Mouse (Mus musculus): ENCODE measurements around the gene Spi1. TPM values are rescaled to one million over a fixed set of nuclear protein-coding genes. Genes with fewer than 3 reads are reported as not detected.
"Not testable (repeated sequence)": the region's sequence is repeated elsewhere in the genome, so short reads cannot be mapped to it uniquely, and the experiment has no call there.

Gene Spi1
- total RNA-seq, 2 experiments from 2014 or later: 3.4 to 4.8 TPM

DNA sequence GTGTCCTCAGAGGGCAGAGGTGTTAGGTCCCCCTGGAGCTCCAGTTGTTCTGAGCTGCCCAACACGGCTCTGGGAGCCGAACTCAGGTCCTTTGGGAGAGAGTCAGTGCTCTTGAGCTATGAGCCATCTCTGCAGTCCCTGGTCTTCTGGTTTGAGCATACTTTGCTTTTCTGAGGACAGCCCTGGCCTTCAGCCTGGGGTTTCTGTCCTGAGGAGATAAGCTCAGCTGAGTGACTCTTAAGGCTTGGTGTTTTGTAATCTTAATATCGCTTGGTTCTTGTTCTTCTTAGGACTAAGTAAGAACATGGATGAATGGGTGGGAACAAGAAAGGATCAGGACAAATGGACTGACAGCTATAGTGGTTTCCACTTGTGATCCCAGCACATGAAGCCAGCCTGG, 26.0 kb downstream of the Spi1 start:
- TF ChIP-seq CTCF (IDR thresholded peaks at IDR 0.05): no peak
- H3K27ac ChIP-seq: no peak overlapping the region
- intact Hi-C loops (cut with DNase I): no loop called here
- H3K4me3 ChIP-seq: no peak overlapping the region
- DNase-seq (ENCODE audit: extremely low spot score in 1 of 2, low spot score in 2 of 2): no peak

DNA sequence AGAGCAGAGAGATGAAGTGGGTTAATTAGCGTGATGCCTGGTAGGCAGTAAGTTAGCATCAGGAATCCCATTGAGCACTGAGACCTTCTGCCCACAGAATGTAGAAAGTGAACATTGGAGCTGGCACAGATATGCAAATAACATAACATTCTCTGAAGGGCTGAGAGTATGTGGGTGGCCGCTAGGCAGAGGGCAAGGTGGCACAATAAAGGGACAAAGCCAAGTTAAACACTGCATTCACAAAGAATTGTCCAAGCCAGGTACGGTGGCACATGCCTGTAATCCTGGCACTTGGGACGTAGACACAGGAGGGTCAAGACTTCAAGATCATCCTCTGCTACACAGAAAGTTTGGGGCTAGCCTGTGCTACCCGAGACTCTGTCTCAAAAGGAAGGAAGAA, 27.1 kb downstream of the Spi1 start:
- Histone ChIP-seq H3K27ac (no peak overlapping the region), H3K4me3 (no peak overlapping the region)
- no peak for DNase-seq (ENCODE audit: extremely low spot score in 1 of 2, low spot score in 2 of 2)
- TF ChIP-seq CTCF (IDR thresholded peaks at IDR 0.05): no peak
- intact Hi-C loops (cut with DNase I): no loop called here

DNA sequence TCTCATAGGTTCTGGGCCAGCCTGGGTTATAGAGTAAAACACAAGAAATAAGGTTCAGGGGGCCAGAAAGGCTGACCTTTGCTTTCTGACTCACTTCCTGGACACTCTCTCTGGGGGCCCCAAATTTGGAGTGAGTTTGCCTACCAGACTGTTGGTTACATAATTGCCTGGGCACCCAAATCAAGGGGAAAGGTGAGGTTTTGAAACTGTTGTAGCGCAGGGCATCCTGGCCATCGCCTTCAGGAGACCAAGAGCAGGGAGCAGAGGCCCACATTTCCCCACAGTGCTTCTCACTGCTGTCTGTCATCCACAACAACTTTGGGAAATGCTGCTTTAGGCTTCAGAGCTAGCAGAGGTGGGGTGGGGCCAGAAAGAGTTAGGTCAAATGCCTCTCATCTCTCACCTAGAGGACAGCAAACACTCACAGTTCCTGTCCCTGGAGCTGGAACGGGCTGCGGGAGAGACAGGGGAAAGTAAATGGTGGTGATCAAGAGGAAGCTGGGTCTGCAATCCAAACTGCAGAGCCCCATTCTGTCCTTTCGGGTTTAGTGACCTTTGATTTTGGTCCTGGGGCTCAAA, 27.7 kb downstream of the Spi1 start:
- DNase-seq (ENCODE audit: extremely low spot score in 1 of 2, low spot score in 2 of 2): no peak
- no peak for TF ChIP-seq CTCF (IDR thresholded peaks at IDR 0.05)
- H3K4me3 ChIP-seq: no peak overlapping the region
- no peak overlapping the region for H3K27ac ChIP-seq
- intact Hi-C loops (cut with DNase I): no loop called here

DNA sequence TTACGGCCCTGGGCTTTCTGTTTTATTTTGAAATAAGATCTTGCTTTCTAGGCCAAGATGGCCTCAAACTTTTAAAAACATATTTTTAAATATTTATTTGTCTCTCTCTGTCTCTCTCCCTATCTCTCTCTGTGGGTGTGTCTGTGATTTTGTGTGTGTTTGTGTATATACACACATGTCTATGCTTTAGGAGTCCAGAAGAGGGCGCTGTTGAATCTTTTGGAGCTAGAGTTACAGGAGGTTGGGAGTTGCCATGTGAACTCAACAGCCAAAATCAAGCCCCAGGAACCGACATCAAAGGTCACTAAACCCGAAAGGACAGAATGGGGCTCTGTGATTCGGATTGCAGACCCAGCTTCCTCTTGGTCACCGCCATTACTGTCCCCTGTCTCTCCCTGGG, 28.2 kb downstream of the Spi1 start:
- no peak overlapping the region for H3K4me3 ChIP-seq
- no peak overlapping the region for H3K27ac ChIP-seq
- intact Hi-C loops (cut with DNase I): no loop called here
- peak; percentile 4; the same call in 1 of the 2 replicates for TF ChIP-seq CTCF (IDR thresholded peaks at IDR 0.05)
- DNase-seq (ENCODE audit: extremely low spot score in 1 of 2, low spot score in 2 of 2): no peak

DNA sequence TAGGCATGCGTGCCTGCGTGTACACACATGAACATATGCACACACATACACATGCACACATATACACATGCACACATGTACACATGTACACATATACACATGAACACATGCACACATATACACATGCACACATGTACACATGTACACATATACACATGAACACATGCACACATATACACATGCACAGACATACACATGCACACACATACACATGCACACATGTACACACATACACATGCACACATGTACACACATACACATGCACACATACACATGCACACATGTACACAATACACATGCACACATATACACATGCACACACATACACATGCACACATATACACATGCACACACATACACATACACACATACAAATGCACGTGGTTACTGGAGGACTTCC, 29.6 kb downstream of the Spi1 start:
- DNase-seq (ENCODE audit: extremely low spot score in 1 of 2, low spot score in 2 of 2); H3K4me3 ChIP-seq; H3K27ac ChIP-seq; intact Hi-C loops (cut with DNase I): not testable (repeated sequence)

DNA sequence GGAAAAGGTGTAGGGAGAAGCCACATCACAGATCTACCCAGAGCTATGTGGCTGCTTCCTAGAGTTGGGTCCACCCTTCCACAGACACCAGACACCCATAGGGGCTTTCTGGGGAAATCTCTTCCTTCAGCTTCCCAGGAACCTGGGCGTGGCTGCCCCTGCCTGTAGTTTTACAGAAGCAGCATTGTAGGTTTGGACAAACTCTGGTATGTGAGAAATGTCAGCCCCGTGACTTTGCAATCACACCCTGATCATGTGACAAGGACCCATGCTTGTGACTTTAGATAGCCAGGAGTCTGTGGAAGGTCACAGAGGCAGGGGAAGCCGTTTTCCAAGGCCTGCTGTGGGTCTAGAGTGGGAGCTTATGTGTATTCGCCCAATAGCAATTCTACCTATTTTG, 30.3 kb downstream of the Spi1 start:
- Histone ChIP-seq H3K27ac (no peak overlapping the region), H3K4me3 (no peak overlapping the region)
- DNase-seq (ENCODE audit: extremely low spot score in 1 of 2, low spot score in 2 of 2): no peak
- TF ChIP-seq CTCF (IDR thresholded peaks at IDR 0.05): no peak
- intact Hi-C loops (cut with DNase I): no loop called here

DNA sequence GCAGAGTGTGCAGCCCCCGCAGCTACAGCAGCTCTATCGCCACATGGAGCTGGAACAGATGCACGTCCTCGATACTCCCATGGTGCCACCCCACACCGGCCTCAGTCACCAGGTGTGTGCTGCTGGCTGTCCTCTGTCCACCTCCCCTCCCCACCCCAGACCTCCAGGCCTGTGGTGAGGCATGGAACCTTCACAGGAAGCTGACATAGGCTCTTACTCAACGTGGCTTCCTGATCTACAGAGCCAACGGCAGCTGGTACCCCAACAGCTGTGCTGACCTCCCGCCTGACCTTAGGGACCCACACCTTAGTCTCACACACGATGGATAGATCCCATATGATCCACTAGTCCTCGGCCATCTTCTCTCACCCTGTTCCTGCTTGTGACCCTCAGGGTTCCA, 31.1 kb downstream of the Spi1 start:
- no peak for DNase-seq (ENCODE audit: extremely low spot score in 1 of 2, low spot score in 2 of 2)
- no peak for TF ChIP-seq CTCF (IDR thresholded peaks at IDR 0.05)
- intact Hi-C loops (cut with DNase I): no loop called here
- Histone ChIP-seq H3K27ac (no peak overlapping the region), H3K4me3 (no peak overlapping the region)

DNA sequence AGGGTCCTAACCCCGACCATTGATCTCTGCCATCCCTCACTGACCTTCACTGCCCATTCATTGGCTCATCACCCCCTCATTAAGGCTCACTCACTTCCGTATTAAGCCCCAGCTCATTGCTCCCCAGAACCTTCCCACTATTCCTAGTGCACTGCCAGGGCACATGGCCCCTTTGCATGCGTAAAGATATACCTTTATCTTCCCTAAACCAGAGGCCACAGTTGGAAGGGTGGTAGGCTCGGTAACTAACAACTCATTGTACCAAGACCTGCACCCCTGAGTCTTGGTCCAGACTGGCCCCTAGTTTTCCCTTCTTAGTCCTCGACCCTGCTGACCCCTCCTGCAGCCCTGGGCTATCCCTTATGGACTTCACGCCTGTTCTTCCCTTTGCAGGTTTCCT, 31.7 kb downstream of the Spi1 start:
- Histone ChIP-seq H3K27ac (no peak overlapping the region), H3K4me3 (no peak overlapping the region)
- DNase-seq (ENCODE audit: extremely low spot score in 1 of 2, low spot score in 2 of 2): no peak
- intact Hi-C loops (cut with DNase I): loop anchor here (2.0 kb wide), 1 partner anchor 367 kb away; no protein-coding TSS in a partner anchor
- no peak for TF ChIP-seq CTCF (IDR thresholded peaks at IDR 0.05)

DNA sequence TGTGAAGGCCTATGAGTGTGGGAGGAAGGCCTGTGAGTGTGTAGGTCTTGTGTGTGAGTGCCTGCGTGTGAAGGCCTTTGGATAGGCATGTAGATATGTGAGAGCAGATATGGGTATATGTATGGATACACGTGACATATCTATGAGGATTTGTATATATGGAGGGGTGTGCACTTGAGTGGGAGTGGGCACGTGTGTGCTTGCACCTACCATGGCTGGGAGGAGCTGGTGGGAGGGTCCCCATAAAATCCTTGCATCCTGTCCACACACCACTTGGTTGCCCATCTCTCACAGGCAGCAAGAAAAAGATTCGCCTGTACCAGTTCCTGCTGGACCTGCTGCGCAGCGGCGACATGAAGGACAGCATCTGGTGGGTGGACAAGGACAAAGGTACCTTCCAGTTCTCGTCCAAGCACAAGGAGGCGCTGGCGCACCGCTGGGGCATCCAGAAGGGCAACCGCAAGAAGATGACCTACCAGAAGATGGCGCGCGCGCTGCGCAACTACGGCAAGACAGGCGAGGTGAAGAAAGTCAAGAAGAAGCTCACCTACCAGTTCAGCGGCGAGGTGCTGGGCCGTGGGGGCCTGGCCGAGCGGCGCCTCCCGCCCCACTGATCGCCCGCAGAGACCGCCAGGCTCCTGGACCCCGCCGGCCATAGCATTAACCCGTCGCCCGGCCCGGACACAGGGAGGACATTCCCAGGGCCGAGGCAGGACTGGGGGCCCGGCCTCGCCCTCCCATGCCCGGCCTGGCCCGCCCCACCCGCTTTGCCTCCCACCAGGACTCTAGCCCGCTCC, 32.8 kb downstream of the Spi1 start:
- intact Hi-C loops (cut with DNase I): loop anchor here (1.0 to 5.0 kb wide), 5 partner anchors 67 to 366 kb away; partner anchors contain the start of genes Ddb2, Madd and Pacsin3
- no peak overlapping the region for H3K27ac ChIP-seq
- DNase-seq (ENCODE audit: extremely low spot score in 1 of 2, low spot score in 2 of 2): peak; percentile 91 to 95
- peak overlapping the region; percentile 45 for H3K4me3 ChIP-seq
- peak; percentile 98 for TF ChIP-seq CTCF (IDR thresholded peaks at IDR 0.05)

DNA sequence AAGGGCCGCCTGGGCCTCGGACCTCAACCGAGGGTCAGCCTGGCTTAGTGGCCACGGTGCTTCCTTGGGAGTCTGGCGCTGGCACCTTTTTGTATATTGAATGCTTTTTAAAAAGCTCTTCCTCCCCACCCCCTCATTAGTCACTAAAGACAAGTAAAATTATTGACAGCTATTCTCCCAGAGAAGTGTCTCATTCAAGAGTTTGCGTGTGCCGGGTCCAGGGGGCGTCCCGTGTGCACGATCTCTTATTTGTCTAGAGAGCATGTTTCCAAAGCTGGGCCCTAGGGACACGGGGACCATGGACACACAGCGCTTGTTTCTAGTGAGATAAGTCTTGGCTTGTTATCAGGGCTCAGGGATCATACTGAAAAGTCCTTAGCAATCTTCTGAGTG, 33.4 kb downstream of the Spi1 start:
- intact Hi-C loops (cut with DNase I): loop anchor here (1.0 to 5.0 kb wide), 5 partner anchors 67 to 365 kb away; partner anchors contain the start of genes Ddb2, Madd and Pacsin3
- DNase-seq (ENCODE audit: extremely low spot score in 1 of 2, low spot score in 2 of 2): no peak
- no peak for TF ChIP-seq CTCF (IDR thresholded peaks at IDR 0.05)
- Histone ChIP-seq H3K4me3 (peak overlapping the region; percentile 45), H3K27ac (no peak overlapping the region)

DNA sequence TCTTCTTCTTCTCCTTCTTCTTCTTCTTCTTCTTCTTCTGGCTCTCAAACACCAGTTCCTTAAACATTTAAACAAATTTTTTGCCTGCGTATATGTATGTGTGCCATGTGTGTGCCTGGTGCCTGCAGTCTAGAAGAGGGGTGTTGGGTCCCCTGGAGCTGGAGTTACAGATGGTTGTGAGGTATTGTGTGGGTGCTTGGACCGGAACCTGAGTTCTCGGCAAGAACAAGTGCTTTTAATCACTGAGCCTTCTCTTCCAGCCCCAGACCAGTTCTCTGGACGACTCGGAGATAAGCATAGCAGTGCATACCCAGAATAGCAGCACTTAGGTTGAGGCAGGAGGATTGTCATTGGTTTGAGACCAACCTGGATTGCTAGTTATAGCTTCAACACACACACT, 34.7 kb downstream of the Spi1 start:
- intact Hi-C loops (cut with DNase I): loop anchor here (5.0 kb wide), 3 partner anchors 65 to 140 kb away; partner anchors contain the start of genes Ddb2, Madd and Pacsin3

DNA sequence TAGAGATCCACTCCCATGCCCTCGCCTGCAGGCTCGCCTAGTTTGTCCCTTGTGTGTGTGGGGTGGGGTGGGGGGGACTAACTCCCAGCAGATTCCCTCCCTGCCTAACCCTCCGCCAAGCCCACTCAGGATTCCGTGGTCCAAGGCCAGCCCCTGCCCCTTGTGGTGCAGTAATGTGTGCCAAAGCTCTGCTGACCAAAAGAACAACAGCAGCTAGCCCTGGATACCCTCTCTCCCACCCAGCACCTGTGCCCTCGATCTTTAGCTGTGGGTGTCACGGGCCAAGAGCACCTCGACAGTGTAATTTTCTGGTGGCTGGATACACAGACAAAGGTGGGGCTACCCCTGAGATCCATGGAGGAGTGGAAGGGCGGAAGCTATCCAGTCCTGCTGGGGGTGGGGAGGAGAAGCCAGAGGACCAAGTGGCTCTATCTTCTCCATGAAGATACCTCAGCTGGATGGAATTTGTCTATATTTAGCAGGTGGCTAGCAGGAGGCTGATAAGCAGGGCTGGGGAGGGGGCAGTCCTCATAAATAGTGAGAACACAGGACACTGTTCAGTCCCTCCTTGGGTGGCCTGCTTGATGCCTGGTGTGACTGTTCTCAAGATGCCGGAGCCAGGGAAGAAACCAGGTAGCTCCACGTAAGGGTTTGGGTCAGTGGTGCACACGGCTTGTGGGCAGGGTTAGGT, 35.5 kb downstream of the Spi1 start, which contains the start of gene Mybpc3:
Gene Mybpc3 (plus strand): TSS at position 560 of the 691 bp plus-strand sequence.
- H3K4me3 ChIP-seq: no peak within 1 kb of the TSS
- TF ChIP-seq CTCF (IDR thresholded peaks at IDR 0.05): no peak
- no peak for DNase-seq (ENCODE audit: extremely low spot score in 1 of 2, low spot score in 2 of 2)
- intact Hi-C loops (cut with DNase I): loop anchor here (5.0 kb wide), 3 partner anchors 65 to 140 kb away; partner anchors contain the start of genes Ddb2, Madd and Pacsin3
- H3K27ac ChIP-seq: no peak within 1 kb of the TSS

More for the DNA sequence above, 34.7 kb downstream of the Spi1 start:
- Histone ChIP-seq H3K27ac (no peak overlapping the region), H3K4me3 (no peak overlapping the region)
- no peak for DNase-seq (ENCODE audit: extremely low spot score in 1 of 2, low spot score in 2 of 2)
- TF ChIP-seq CTCF (IDR thresholded peaks at IDR 0.05): no peak
